Mouse (Mus musculus) C2C12 (cell line): ENCODE data around the gene Srpx2. TPM values are rescaled to one million over a fixed set of nuclear protein-coding genes. Genes with fewer than 3 reads are reported as not detected.
A peak's percentile ranks its signal among the peaks of the same experiment; 100 is the strongest.

Experiments
- H3K27me3 ChIP-seq: one replicate; pipeline ENCODE4 v1.6.1; 2011; ENCODE audit not compliant: control insufficient read depth, insufficient read depth, insufficient read length
- H3K36me3 ChIP-seq: one replicate; pipeline ENCODE4 v1.6.1; 2011; ENCODE audit not compliant: control insufficient read depth, insufficient read depth
- H3K4me3 ChIP-seq: one replicate; pipeline ENCODE4 v1.5.1; 2011; ENCODE audit warnings: mild to moderate bottlenecking, control low read depth; ENCODE audit not compliant: poor library complexity, insufficient read depth, severe bottlenecking
- H3K79me2 ChIP-seq: one replicate; pipeline ENCODE4 v1.6.1; 2011; ENCODE audit not compliant: control insufficient read depth, insufficient read depth
- H3K79me3 ChIP-seq: one replicate; pipeline ENCODE4 v1.6.1; 2011; ENCODE audit warnings: low read depth, control low read depth
- H3ac ChIP-seq: one replicate; pipeline ENCODE3; 2011; ENCODE audit warnings: low read depth; ENCODE audit not compliant: control insufficient read depth, insufficient read length
- CEBPB ChIP-seq: IDR thresholded peaks from one replicate; pipeline ENCODE4 v1.6.1; 2011; ENCODE audit warnings: low read depth, mild to moderate bottlenecking, control low read depth, moderate library complexity
- CTCF ChIP-seq: IDR thresholded peaks from one replicate; pipeline ENCODE4 v1.5.1; 2011; ENCODE audit not compliant: control insufficient read depth, insufficient read depth, insufficient read length
- FOSL1 ChIP-seq: IDR thresholded peaks from one replicate; pipeline ENCODE4 v1.8.0; 2011; ENCODE audit warnings: mild to moderate bottlenecking, low read length; ENCODE audit not compliant: poor library complexity, insufficient read depth, severe bottlenecking
- MAX ChIP-seq: IDR thresholded peaks from one replicate; pipeline ENCODE4 v1.6.1; 2011; ENCODE audit warnings: mild to moderate bottlenecking, control low read depth
- MYOD1 ChIP-seq: IDR thresholded peaks from one replicate; pipeline ENCODE4 v1.6.1; 2011; ENCODE audit warnings: low read depth; ENCODE audit not compliant: control insufficient read depth, insufficient read length
- MYOG ChIP-seq: IDR thresholded peaks from one replicate; pipeline ENCODE4 v1.6.1; 2011; ENCODE audit not compliant: control insufficient read depth, insufficient read length; ENCODE audit errors: extremely low read depth
- USF1 ChIP-seq: IDR thresholded peaks from one replicate; pipeline ENCODE4 v1.6.1; 2011; ENCODE audit warnings: low read depth, mild to moderate bottlenecking, control low read depth, moderate library complexity
- long read RNA-seq, 2 experiments: library from polyadenylated mRNA; unstranded; transcript quantifications; one replicate each; pipeline ENCODE4 v2.0.0; 2019 to 2020
- polyA plus RNA-seq: library from polyadenylated mRNA; unstranded; fragments of >200 nt; fragmentation: generic; extraction: Trizol; gene quantifications from one replicate; pipeline ENCODE4 v1.2.1, GENCODE M21; 2012; ENCODE audit warnings: missing spikeins

The Srpx2 gene
- 34.3 TPM for polyA plus RNA-seq
- long read RNA-seq, experiment 1, transcript Srpx2-202 (11 exons, 2,848 nt): major isoform, 45 of 123 reads
- long read RNA-seq, experiment 1, transcript Srpx2-201 (12 exons, 2,290 nt): minor isoform, 41 of 123 reads
- long read RNA-seq, experiment 1, partial matches to known transcripts: 21 of 123 reads
- long read RNA-seq, experiment 1, other reads (novel, unspliced or antisense): 16 of 123 reads
- long read RNA-seq, experiment 2, transcript Srpx2-202 (11 exons, 2,848 nt): major isoform, 84 of 189 reads
- long read RNA-seq, experiment 2, transcript Srpx2-201 (12 exons, 2,290 nt): minor isoform, 58 of 189 reads
- long read RNA-seq, experiment 2, partial matches to known transcripts: 3 of 189 reads
- long read RNA-seq, experiment 2, other reads (novel, unspliced or antisense): 44 of 189 reads

- H3K79me2 ChIP-seq: no peaks in the 10 kb centered on the region
- no peaks in the 10 kb centered on the region for H3K27me3 ChIP-seq
- no peaks in the 10 kb centered on the region for H3K79me3 ChIP-seq
- H3ac ChIP-seq: no peak within 1 kb of the TSS
- H3K36me3 ChIP-seq: no peaks in the 10 kb centered on the region
- no peak for TF ChIP-seq MYOD1
- TF ChIP-seq USF1: no peak
- no peak for TF ChIP-seq CTCF
- TF ChIP-seq MYOG: no peak
- no peak for TF ChIP-seq FOSL1
- TF ChIP-seq CEBPB: no peak
- no peak for TF ChIP-seq MAX
- H3K4me3 ChIP-seq: peak within 1 kb of the TSS; percentile 25
Observed at GRCm38 (mm10) chrX:133908261-133908660, at the start of gene Srpx2. Gene Srpx2, plus strand, starts transcription at chrX:133908426.

DNA sequence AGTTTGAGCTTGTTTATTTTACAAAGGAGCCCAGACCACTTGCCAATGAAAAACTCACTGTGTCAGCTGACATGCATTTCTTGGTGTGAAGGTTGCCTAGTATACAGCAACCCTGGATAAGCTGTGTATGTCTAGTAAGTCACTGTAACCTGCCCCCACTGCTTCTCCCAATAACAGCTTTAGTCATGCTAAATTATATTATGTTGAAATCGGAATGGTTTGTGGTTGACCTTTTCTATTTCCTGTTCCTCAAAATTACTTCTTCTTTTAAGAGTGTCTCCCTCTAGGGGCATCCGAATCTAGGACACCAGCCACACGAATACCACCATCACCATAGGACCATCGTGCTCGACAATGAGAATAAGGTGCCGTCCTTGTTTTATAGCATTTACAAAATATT is 38.5 kb upstream of the Srpx2 start:
- H3ac ChIP-seq: no peak overlapping the region
- no peaks in the 10 kb centered on the region for H3K79me3 ChIP-seq
- no peaks in the 10 kb centered on the region for H3K79me2 ChIP-seq
- no peak for TF ChIP-seq MYOG
- TF ChIP-seq MYOD1: no peak
- no peak for TF ChIP-seq USF1
- no peak for TF ChIP-seq FOSL1
- TF ChIP-seq CEBPB: no peak
- no peak for TF ChIP-seq MAX
- no peak for TF ChIP-seq CTCF
- H3K27me3 ChIP-seq: no peaks in the 10 kb centered on the region
- H3K4me3 ChIP-seq: no peak overlapping the region
- H3K36me3 ChIP-seq: no peaks in the 10 kb centered on the region

GRCm38 (mm10) chrX:133887308-133887707 is 20.9 kb upstream of the Srpx2 start:
- no peaks in the 10 kb centered on the region for H3K79me2 ChIP-seq
- H3K79me3 ChIP-seq: no peaks in the 10 kb centered on the region
- TF ChIP-seq MYOG: no peak
- TF ChIP-seq FOSL1: no peak
- no peak for TF ChIP-seq MAX
- TF ChIP-seq CEBPB: no peak
- no peak for TF ChIP-seq USF1
- no peak for TF ChIP-seq MYOD1
- no peak for TF ChIP-seq CTCF
- no peaks in the 10 kb centered on the region for H3K36me3 ChIP-seq
- H3ac ChIP-seq: no peak overlapping the region
- H3K4me3 ChIP-seq: no peak overlapping the region
- no peaks in the 10 kb centered on the region for H3K27me3 ChIP-seq

DNA sequence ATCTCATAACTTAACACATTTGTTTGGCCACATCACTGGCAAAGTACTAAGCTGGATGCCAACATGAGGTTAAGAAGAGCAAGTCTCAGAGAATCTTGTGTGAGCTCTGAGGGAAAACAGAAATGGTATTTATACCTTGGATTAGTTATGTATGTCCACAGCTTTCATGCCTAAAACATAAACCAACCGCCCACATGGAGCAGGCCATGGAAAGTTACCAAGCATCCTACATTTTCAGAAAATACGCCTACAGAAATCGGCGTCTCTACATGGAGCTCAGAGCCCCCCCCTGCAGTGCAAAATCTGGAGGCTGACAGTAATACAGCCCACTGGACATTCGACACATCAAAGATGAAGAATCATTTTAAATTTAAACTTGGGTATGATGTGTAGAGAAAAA is 20.1 kb upstream of the Srpx2 start:
- Histone ChIP-seq H3ac (no peak overlapping the region), H3K36me3 (no peaks in the 10 kb centered on the region), H3K27me3 (no peaks in the 10 kb centered on the region), H3K79me2 (no peaks in the 10 kb centered on the region), H3K4me3 (no peak overlapping the region), H3K79me3 (no peaks in the 10 kb centered on the region)
- TF ChIP-seq MYOD1: no peak
- TF ChIP-seq CEBPB: no peak
- no peak for TF ChIP-seq FOSL1
- no peak for TF ChIP-seq CTCF
- TF ChIP-seq MAX: no peak
- TF ChIP-seq MYOG: no peak
- no peak for TF ChIP-seq USF1

- peak within 1 kb of the TSS; percentile 40 for H3K4me3 ChIP-seq
Observed at GRCm38 (mm10) chrX:133898014-133898542, 10.1 kb upstream of the Srpx2 start, which contains the start of gene Tspan6. Gene Tspan6, minus strand, starts transcription at chrX:133898429.

More at GRCm38 (mm10) chrX:133898014-133898542, 10.1 kb upstream of the Srpx2 start, which contains the start of gene Tspan6:
- TF ChIP-seq FOSL1 (no peak), CTCF (no peak), MAX (no peak), MYOD1 (no peak), CEBPB (no peak), USF1 (no peak), MYOG (no peak)
- Histone ChIP-seq H3K36me3 (peaks cover 10% of the 10 kb centered on the region), H3ac (peak within 1 kb of the TSS; percentile 49), H3K79me2 (no peaks in the 10 kb centered on the region), H3K27me3 (no peaks in the 10 kb centered on the region), H3K79me3 (no peaks in the 10 kb centered on the region)
